Mouse (Mus musculus) left cerebral cortex, postnatal 14 days (tissue): ENCODE data around the gene Tnik. TPM values are rescaled to one million over a fixed set of nuclear protein-coding genes. Genes with fewer than 3 reads are reported as not detected.

Experiments
- DNase-seq, 2 experiments: peaks; one replicate each; pipeline ENCODE4 v3.0.0; 2021 to 2022; ENCODE audit warnings: low spot score in 2 of 2, mixed read lengths in 1 of 2
- intact Hi-C: fragments of 180-260 bp; cut with DNase I; formaldehyde crosslinking; loops from one replicate; pipeline ENCODE4 v1.15.1; 2025
- microRNA-seq, 2 experiments: library from miRNA; unstranded; fragments of <30 nt; microRNA quantifications; one replicate each; pipeline ENCODE4 v1.2.0; 2022
- total RNA-seq, 2 experiments: library from RNA; stranded (reverse); gene quantifications; 2 replicates each; pipeline ENCODE4 v1.2.3; 2021

Tnik gene
- total RNA-seq, 2 experiments from 2014 or later: 216 to 232 TPM

DNA sequence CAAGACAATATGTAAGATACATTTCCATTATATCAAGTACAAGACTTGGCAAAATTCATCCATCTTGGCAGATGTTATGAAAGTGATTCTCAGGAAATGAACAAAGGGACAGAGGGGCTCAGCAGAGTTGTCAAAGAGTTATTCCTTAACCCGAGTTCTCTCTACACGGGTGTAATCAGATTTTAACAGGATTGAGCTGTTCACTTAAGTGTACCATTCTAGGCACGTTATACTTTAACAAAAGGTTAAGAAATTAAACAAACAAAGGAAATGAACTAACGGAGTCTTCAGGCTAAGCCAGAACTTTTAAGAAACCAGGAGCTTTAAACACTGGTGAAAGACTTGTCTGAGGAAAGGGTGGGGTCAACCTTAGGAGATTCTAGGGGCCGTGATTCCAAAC is 458.2 kb downstream of the Tnik start:
- intact Hi-C loops: no loop called here
- DNase-seq: no peak

DNA sequence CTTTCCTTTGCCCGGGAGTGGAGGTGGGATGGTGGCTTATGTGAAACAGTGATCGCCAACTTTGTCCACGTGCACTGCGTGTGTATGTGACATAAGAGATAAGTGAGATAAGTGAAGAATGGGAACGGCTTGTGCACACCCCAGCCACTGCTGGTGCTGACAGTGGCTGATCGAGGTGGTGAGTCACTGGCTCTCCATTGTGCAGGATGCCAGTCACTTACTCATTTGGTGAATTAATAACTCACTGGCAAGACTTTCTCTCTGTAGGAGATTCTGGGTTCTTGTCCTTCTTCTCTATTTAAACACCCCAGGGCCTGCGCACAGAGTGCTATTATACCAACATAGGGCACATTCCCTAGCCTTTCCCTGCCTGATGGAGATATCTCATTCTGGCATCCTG is 458.8 kb downstream of the Tnik start:
- intact Hi-C loops: no loop called here
- no peak for DNase-seq

DNA sequence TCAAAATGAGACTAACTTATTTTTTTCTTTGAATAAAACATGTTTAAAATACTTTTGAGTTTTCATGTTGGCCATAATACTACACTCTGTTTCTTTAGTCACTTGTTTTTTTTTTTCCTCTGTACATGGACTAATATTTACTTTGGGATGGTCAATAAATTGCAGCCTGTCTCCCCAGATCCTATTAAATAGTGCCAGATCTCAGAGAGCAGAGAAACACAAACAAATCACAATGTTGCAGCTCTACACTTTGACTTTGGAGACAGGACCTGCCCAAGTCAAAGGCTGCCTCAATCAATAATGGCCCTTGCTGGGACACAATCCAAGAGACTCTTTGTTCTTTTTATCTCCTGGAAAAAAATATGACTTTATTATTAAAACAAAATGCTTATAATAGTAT is 459.5 kb downstream of the Tnik start:
- DNase-seq: no peak
- intact Hi-C loops: no loop called here

DNA sequence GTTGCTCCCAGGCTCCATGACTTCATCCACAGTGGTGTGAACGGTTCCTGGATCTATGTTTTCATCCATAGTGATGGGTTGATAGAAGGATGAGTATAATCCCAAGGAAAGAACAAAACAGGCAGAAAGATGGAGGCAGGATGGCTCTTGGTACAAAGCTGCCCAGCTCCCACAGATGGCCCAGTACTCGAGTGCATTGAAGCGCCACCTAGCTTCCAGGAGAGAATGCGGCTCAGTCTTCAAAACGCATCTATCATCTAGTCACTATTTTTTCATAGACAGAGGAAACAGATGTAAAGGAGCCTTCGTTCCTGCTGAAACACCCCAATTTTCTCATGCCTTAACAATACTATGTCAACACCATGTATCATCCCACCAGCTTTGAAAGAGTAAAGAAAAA is 460.5 kb downstream of the Tnik start:
- no peak for DNase-seq
- intact Hi-C loops: no loop called here

DNA sequence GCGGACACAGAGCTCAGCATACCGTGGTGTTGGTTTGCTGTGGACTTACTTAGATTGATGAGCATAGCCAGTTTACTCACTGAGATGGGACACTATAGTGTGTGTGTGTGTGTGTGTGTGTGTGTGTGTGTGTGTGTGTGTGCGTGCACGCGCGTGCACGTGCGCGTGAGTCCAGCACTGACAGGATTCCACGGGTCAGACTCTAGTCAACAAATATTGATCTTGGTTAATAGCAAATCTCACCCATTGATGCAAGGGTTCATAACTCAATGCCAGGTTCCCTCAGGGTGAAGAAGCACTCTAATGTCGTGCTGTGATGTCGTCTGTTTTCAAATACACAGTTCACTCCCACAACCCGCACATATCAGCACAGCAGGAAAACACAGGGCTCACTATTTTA is 462.2 kb downstream of the Tnik start:
- no peak for DNase-seq
- intact Hi-C loops: no loop called here

Small RNA genes lying within 50 kb of the gene (microRNA-seq; reads per million reads assigned to microRNA genes)
- gene Mir466q: 0 to 0.53 reads per million in 2 experiments
